Mouse (Mus musculus) urinary bladder, adult 18-20 months (tissue): ENCODE results near the gene Tspan11.

Experiments used
- DNase-seq, 2 experiments: peaks; one replicate each; pipeline ENCODE4 v3.0.0; 2022; ENCODE audit warnings: low spot score in 2 of 2, mixed read lengths in 2 of 2

Tspan11 gene

DNA sequence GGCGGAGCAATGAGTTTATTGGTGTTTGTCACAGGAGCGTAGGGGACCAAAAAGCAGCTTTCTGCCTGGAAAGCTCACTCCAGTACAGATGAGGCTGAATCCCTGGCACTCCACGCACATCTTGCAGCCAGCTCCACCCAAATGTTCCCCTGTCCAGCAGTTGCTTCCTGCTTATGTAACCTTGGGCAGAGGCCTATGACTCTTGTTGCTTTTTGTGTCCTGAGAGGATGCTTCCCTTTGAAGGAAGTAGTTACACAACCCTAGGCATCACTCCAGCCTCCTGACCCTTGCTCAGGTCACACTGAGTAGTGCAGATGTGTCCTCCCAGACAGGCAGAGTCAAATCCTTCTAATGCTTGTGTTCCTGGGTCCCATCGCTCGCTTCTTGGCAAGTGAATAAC lies 46.5 kb downstream of the Tspan11 start:
- no peak for DNase-seq

DNA sequence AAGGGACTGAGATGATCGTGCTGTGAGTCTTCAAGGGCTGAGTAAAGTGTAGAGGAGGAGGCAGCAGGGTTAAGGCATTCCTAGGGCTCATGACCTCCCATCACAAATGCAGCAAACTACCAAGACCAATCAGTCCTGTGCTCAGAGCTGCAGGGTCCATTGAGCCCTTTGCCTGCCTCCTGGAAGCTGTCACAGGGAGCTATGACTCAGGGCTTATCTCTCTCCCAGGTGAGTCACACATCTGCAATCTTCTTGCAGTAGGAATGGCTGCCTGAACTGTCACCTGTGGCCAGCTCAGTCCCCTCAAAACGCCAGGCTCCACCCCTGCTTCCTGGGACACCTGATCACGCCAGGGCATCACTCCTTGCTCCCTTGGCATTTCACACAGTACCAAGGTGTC lies 47.7 kb downstream of the Tspan11 start:
- DNase-seq = peak in 1 of 2 experiments; percentile 16

DNA sequence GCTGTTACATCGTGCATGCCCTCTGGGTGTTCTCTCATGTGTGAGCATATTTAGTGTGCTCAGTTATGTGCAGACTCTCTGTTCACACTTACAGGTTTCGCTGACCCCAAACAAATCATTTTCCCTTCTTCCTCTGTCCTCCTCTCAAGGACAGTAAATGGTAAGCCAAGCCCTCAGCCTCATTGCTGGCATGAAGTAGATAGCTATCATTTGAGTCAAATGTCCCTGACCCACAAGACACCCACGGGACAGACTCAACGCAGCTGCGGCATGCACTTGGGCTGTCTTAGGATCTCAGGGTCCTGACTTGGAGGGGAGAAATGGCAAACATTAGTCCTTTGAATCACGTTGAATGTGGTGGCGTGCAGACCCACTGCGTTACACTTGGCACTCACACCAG lies 55.0 kb downstream of the Tspan11 start:
- DNase-seq = no peak

DNA sequence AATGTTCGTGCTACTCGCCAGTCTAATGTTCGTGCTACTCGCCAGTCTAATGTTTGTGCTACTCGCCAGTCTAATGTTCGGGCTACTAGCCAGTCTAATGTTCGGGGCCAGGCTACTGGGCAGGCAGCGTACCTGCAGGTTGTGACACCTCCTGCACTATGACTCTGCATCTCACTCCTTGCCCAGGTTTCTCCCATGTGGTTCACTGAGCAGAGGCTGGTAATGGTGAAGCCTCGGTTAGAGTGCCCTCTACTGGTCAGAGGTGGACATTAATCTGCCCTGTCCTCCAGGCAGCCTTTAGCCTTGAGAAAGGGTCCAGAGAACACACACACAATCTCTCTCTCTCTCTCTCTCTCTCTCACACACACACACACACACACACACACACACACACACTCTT lies 58.3 kb downstream of the Tspan11 start:
- DNase-seq = peak; percentile 34 to 44

DNA sequence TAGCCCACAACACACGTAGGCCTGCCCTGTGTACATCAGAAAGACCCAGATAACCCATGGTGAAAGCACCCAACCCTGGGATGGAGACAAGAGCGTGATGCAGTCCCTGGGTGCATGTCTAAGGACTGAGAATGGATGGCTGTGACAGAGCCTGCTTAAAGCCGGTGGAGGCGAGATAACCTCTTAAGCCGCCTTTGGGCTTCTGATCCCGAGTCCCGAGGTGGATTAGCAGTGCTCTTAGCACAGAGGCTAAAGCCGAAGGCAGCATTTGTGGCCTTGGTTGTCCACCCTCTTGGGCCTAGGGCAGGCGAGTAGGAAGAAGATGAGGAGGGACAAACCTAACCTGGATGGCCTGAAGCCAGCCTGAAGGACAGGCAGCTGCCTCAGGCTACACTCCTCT lies 61.3 kb downstream of the Tspan11 start:
- no peak for DNase-seq

DNA sequence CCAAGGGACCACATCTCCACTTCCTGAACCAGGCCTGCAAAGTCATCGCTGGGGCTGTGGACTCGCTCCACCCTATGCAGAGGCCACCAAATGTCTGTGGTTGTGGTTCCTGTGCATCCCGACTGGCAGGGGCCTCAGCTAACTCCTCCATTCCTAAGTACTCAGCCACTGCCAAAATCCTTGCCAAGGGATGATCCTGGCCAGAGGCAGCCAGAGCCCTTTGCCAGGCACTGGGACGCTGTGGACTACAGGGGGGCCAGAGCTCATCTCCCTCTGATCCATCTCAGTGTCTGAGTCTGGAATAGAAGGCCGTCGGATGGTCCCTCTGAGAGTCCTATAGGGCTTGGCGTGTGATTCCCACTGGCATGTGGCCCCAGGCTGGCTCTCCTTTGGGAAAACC lies 62.5 kb downstream of the Tspan11 start:
- no peak for DNase-seq

DNA sequence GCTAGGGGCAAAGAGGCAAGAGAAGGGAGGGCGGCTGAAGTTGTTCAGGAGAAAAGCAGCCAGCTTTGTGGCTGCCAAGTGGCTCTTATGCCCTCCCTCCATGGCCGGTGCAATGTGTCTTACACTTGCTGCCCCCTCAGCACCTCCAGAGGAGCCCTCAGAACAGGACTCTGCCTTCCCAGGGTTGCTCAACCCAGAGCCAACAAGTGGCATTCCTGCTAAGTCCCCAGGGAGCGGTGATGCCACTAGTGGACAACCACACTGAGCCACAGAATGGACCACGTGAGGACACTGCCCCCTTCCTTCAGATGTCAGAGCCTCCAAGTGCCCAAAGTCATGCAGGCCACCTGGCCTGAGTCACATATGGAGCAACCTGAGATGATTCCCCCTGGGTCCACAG lies 65.7 kb downstream of the Tspan11 start:
- no peak for DNase-seq

DNA sequence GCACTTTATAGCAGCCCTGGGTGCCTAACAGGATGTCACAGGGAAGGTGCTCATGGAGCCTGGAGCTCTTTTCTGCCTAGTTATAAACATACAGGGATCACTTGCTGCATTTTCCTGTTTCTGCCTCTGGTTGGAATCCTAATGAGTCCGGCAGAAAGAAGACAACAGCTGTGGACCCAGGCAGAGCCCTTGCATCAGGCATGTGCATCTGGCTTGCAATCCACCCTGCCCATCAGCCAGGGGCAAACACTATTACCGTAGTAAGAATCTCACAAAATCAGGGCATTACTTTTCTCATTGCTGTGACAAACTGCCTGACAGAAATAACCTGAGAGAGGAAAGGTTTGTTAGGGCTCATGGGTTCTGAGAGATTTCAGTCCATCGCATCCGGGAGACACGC lies 68.8 kb downstream of the Tspan11 start:
- no peak for DNase-seq

DNA sequence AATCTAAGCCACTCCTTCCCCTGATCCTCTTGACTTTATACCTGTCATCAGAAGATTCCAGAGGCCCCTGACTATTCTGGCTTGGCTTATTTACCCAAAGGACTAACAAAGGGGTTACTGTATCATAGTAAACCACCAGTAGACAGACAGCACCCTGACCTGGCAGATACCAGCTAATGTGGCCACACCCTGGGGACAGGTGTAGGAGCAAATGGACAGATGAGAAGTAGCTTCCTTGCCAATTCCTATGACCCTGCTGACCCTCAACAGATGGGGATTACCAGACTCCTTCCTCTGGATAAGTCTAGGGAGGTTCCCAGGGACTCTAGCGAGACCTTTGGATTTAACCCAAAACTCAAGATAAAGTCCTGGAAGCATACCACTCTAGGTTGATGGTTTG lies 72.8 kb downstream of the Tspan11 start:
- DNase-seq = no peak

DNA sequence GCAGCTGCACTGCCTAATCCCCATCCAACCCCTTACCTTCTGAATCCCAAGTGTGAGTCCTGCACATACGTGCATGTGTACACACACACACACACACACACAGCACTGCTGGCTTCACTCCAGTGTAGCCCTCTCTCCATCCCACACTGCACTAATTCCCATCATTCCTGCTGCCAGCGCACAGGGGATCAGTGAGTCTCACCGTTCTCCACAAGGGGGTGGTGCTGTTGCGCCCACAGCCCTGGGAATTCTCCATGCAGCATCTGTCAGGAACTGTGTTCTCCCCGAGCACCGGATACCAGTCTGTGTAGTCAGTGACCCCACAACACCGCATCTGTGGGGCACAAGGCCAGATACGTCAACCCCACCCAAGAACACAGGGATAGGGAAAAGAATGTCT lies 78.1 kb downstream of the Tspan11 start:
- no peak for DNase-seq

DNA sequence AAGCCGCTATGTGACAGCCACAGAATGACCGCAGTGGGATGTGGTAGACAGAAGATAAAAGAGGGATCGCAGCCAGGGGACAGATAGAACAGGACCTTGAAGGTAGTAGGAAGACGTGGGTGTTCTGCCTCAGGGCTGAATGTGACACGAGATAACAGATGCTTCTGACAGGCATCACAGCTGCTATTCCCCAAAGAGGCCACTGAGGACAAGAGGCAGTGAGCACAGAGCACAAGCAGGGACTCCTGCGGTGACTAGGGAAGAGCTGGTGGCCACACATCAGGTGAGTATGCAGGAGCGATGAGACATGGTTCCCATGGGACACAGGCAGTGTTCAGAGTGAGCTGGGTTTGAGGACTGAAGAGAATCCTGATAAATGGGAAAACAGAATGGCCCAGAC lies 82.3 kb downstream of the Tspan11 start:
- no peak for DNase-seq

DNA sequence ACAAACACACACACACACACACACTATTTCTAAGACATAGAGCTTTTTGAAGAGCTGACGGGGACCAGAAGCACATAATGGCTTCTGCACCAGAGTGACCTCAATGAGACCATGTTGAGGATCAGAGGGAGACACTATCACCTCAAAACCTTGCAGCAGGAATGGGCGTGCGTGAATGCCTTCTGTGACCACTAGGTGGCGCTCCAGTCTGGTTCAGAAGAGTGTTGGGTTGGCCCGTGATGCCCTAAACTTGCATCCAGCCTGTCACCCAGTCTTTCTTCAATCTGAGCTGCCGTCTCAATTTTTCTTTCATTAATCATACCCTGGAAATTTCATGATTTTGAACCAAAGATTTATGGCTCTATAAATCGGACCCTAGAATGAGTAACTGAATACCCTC lies 82.7 kb downstream of the Tspan11 start:
- peak; percentile 56 for DNase-seq

DNA sequence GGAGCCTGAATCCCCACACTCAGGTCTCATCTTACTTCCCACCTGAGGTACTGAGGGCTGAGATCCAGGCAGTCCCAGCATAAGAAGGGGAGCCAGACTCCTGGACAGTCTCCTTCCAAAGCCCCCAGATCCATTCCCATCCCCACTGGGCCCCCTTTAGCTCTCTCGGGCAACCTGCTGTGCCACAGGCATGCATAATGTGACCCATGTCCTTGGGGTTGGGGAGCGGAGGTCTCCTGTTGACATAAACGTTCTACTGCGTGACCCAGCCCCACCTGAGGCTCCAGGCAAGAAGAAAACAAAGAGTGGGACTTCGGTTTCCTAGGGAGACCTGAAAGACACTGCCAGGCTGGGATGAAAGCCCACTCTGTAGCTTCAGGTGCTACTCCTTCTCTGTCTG lies 83.5 kb downstream of the Tspan11 start:
- no peak for DNase-seq

DNA sequence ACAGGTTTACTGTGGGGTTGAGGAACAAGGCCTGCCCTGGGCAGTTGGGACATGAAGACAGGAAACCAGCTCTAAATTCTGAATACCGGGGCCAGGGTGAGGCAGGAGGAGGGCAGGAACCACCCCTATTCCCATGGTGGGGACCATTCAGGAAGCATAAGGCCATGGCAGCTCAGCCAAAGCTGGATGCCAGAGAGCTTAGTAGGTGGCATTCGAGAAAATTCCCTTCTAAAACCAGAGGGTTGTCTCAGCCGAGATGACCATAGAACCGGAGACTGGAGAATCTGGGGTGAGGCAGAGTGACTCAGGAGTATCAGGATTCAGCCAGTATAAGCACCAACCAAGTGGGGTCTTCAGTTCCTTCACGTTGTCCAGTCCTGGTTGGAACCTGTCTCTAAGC lies 84.5 kb downstream of the Tspan11 start:
- no peak for DNase-seq

DNA sequence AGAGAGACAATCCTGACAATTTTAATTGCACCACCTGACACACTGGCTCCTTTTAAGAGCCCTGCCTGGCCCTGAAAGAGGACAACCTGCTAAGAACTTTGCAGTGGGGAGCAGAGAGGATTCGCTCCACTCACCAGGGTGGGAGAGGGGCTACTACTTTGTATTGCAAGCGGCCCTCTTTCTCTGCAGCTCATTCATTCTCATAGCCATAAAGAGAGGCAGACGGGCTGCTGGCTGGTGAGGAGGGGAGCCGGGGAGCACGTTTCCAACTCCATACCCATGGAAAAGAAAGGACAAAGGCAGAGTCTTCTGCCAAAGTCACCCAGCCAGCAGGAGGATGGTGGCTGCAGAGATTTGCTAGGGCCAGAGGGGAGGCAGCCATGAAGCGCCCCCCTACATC lies 86.2 kb downstream of the Tspan11 start:
- no peak for DNase-seq

DNA sequence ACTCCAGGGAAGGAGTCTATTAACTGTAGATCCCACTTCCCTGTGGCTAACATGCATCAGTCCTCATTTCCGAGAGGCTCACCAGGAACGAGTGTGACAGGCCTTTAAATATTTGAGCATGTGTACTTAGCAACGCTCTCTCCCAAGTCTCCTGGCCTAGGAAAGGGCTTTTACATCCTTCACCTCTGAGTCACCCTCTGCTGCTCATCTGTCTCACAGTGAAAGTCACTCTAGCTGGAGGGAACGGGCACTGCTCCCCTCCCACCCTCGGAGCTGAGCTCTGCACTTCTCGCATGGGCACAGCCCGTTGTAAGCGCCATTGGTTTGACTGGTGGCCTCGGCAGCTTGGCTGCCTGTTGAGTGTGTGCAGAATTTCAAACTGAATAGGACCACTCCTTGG lies 86.6 kb downstream of the Tspan11 start:
- DNase-seq = peak in 1 of 2 experiments; percentile 14

DNA sequence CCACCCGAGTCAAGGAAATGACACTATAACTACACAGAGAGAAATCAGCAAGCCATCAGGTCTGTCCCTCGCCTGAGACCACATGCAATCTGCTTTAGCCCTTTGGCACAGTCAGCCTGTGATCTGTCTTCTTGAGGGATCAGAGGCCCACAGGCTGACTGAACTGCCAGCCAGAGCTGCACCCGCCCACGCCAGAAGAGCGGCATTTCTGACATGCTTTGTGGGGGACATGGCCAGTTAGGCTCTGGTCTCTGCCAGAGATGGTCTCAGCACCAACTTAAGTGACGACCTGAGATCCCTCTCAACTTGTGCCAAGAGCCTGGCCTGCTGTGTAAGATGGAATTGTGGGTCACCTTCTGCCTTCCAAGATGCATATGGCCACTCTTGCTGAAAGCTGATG lies 89.3 kb downstream of the Tspan11 start:
- no peak for DNase-seq

DNA sequence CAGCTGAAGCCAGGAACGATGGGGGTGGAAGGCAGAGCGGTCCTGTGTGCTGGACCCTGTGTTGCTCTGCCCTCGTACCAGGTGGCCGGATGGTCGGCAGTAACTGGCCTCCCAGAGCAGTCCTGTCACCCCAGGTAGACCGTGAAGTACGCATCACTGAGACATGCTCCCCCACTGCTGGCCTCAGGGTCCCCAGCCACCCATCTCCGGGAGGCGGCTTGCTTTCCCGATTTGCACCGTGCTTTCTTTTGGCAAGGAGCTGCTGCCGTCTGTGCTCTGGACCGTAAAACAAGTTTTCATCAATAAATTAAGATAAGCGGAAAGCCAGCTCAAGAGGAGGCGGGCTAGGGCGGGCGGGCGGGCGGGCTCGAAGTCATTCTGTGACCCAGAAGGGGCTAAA lies 91.6 kb downstream of the Tspan11 start:
- DNase-seq = no peak

DNA sequence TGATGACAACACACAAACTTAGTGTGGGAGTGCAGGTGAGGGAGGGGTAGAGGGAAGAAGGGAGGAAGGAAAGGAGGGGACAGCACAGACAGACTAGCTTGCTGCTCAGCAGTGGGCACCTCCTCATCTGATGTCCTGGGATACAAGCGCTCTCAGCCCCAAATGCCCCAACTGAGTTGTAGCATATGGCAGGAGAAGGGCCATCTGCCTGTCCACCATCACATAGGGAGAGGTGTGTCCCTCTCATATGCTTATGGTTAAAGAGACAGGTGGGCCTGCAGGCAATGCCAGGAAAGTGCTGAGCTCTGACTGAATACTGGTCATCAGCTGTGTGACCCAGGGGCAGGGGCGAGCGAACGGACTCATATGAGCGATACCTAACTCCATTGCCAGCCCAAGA lies 92.4 kb downstream of the Tspan11 start:
- no peak for DNase-seq

DNA sequence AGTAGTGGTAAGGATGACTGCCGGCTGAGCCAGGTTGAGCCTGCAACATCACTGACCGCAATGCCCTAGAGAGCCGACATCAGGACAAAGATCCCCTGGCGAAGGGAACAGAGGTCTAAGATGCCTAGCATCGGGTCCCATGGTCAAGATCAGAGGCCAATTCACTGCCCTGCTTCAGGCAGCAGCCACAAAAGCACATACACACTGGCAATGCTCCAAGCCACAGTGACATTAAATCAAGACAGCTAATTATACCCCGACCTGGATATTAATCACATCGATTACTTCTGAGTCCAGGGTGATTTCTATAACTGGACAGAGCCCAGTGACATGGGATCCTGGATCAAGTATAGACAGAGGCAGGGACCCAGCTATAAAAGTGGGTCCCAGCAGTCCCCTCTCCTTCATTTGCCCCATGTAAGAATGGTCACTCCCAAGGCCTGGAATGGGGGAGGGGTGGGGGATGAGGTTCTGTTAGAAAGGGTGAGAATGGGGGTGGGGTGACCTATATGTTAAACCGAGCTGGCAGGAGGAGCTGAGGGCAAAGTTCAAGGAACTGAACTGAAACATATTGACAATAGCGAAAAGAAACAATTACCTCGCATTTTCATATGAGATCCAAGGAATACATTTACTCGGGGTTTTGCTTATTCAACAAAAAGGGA lies 93.1 kb downstream of the Tspan11 start:
- no peak for DNase-seq

DNA sequence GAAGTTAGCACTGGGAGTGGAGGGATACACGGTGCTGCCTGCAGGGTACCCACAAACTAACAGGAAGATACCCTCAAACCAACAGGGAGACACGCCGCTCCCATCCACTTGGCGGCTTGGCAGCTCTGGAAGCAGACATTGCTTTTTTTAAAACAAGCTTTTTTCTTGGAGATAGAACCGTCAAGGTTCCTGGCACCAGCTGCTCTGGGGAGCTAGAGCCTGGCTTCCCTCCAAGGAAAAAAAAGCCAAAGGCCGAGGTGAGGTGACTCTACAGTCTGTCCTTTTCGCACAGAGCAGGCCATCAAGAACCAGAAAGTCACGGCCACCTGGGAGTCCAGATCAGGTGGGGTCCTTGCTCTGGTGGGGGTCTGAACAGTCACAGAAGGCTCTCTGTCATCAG lies 93.8 kb downstream of the Tspan11 start:
- no peak for DNase-seq

DNA sequence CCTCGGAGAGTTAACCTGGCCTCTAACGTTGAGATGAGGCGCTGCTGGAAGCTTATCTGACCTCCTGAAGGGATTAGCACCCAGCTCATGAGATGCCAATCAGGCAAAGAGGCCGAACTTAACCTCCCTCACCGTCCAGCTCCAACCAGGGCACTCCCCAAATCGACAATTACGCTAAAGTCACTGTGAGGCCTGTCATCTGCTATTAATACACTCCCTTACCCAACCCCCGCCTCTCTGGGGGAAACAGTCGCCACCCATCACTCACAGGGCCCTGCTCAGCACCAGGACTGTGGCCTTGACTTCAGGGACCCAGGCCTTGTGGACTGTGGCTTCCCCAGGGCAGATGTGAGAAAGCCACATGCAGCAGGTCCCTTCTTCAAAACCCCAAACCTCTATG lies 99.0 kb downstream of the Tspan11 start:
- no peak for DNase-seq

DNA sequence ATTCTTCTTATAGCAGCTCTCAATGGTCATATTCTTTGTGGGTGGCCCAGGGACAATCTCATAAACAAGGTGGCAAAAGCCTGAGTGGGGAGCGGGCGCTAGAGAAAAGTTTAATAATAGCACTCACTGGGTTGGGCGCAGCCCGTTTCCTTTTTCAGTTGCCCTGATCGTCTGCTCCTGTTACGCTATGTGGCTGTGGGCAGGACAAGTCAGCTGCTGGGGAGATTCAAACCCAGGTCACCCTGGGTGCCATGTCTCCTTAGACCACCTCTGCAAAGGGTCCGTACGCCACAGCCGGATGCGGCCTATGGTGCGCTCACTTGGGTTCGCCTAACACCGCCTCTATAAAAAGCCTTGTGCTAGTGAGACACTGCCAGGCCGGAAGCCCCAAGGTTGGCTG lies 100.0 kb downstream of the Tspan11 start:
- no peak for DNase-seq

DNA sequence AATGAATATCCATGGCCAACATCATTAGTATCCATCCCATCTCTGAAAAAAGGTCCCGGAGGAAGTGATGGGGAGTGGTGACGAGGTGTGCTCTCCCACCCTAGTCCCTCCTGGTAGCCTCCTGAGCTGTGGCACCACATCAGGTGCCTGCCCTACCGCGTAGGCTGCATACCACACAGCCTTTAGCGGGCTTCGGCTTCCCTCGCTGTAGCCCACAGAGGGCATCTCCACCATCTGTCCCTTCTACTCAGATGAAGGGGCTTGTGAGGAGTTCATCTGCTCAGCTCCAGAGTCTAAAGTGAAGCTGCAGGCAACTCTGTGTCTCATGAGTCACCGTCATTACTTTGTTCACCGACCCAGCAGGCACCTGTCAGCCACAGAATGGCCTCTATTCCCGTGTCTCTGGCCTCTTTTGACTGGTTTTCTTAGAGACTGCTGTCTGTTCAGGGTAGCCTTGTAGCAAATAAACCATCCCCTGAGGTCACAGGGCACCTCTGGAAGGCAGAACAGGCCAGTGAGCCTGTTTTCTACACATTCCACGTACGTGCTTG lies 101.6 kb downstream of the Tspan11 start:
- DNase-seq = no peak
